Mouse (Mus musculus) liver, embryonic 15.5 days (tissue): Measurements from ENCODE around the gene Nphs2. TPM values are rescaled to one million over a fixed set of nuclear protein-coding genes. Genes with fewer than 3 reads are reported as not detected.
"Not testable (repeated sequence)": the region's sequence is repeated elsewhere in the genome, so short reads cannot be mapped to it uniquely, and the experiment has no call there.

Source experiments
- ATAC-seq: fragments of 200-750 bp; cut with Nextera tagmentation; 2 replicates; pipeline ENCODE4 v1.8.0; 2017; ENCODE audit warnings: moderate number of reproducible peaks, mild to moderate bottlenecking, moderate library complexity; ENCODE audit not compliant: insufficient read depth
- H3K27ac ChIP-seq: fragments of 300-500 bp; sonication (generic); replicated peaks from 2 replicates; pipeline ENCODE4 v1.5.1; 2015; ENCODE audit warnings: mild to moderate bottlenecking, inconsistent platforms
- H3K27me3 ChIP-seq: fragments of 300-500 bp; sonication (generic); 2 replicates; pipeline ENCODE4 v1.6.1; 2015; ENCODE audit warnings: mild to moderate bottlenecking, inconsistent platforms
- H3K36me3 ChIP-seq: fragments of 300-500 bp; sonication (generic); replicated peaks from 2 replicates; pipeline ENCODE4 v1.6.1; 2015; ENCODE audit warnings: moderate library complexity, mild to moderate bottlenecking, inconsistent platforms
- H3K4me1 ChIP-seq: fragments of 300-500 bp; sonication (generic); replicated peaks from 2 replicates; pipeline ENCODE4 v1.6.1; 2015; ENCODE audit warnings: inconsistent platforms
- H3K4me2 ChIP-seq: fragments of 300-500 bp; sonication (generic); 2 replicates; pipeline ENCODE4 v1.6.1; 2015; ENCODE audit warnings: moderate library complexity, mild to moderate bottlenecking, inconsistent platforms
- H3K4me3 ChIP-seq: fragments of 300-500 bp; sonication (generic); replicated peaks from 2 replicates; pipeline ENCODE4 v1.5.1; 2015; ENCODE audit warnings: mild to moderate bottlenecking, inconsistent platforms
- H3K9ac ChIP-seq: fragments of 300-500 bp; sonication (generic); 2 replicates; pipeline ENCODE4 v1.6.1; 2015; ENCODE audit warnings: moderate library complexity, mild to moderate bottlenecking, inconsistent platforms
- H3K9me3 ChIP-seq: fragments of 300-500 bp; sonication (generic); replicated peaks from 2 replicates; pipeline ENCODE4 v1.6.1; 2016; ENCODE audit warnings: inconsistent platforms
- WGBS: fragments of 180-500 bp; shearing (Covaris S2); methylation state at CpG from one replicate; pipeline ENCODE4 v1.1.7; 2015; ENCODE audit warnings: mixed read lengths; ENCODE audit not compliant: insufficient replicate concordance; 5-methylcytosine and 5-hydroxymethylcytosine counted together
- polyA plus RNA-seq: library from polyadenylated mRNA; unstranded; fragments of >200 nt; fragmentation: Nextera tagmentation; extraction: Ambion mirVana; gene quantifications from 2 replicates; pipeline ENCODE4 v1.2.1, GENCODE M21; 2015

Nphs2 gene
- polyA plus RNA-seq: not detected in 2 replicates

DNA sequence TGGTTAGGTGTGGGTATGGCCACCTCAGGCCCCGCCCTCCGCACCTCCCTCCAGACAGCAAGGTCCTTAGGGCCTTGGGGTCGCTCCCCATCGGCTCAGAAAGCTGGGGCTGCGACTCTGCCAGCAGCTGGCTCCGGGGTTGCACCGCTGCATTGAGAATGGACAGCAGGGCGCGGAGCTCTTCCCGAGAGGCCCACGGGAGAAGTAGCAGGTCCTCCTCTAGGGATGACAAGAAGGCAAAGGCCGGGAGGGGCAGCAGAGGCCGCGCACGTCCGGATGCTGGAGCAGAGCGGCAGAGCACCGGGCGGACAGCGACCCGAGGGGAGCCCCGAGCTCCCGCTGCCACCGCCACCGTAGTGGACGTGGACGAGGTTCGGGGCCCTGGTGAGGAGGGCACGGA, at the start of gene Nphs2:
Gene Nphs2 (plus strand): TSS at position 98 of the 400 bp plus-strand sequence.
- Histone ChIP-seq H3K27me3 (peaks cover 59% of the 10 kb centered on the region), H3K27ac (no peak within 1 kb of the TSS), H3K4me2 (peak within 1 kb of the TSS; percentile 37), H3K9me3 (no peaks in the 10 kb centered on the region), H3K4me3 (0 out of 2 replicates have a peak within 1 kb of the TSS, but pooled peaks have one; percentile 5), H3K4me1 (no peaks in the 10 kb centered on the region), H3K36me3 (no peaks in the 10 kb centered on the region), H3K9ac (no peak within 1 kb of the TSS)
- ATAC-seq: no peak
- 5% methylated on average over 29 of the region's 29 CpGs for WGBS

DNA sequence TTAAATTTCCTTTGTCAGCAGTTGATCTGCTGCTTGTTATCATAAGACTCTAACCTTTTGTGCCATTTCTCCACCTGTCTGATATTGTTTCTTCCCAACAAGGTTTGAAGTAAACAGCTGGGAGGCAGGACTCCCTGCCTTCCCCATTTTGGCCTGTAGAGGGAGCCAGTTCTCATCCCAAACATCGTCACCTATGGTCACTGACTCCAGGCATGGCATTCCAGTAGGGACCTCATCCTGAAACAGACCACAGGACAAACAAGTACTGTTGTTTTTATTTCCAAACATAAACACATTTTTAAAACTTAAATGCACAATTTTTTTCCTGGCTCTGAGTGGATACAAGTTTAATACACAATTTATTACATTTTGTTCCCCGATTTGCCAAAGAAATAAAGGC, 47.2 kb upstream of the Nphs2 start:
- no peaks in the 10 kb centered on the region for H3K27me3 ChIP-seq
- WGBS: 50% methylated on average over 2 of the region's 2 CpGs
- no peak overlapping the region for H3K27ac ChIP-seq
- no peaks in the 10 kb centered on the region for H3K36me3 ChIP-seq
- H3K4me3 ChIP-seq: no peak overlapping the region
- H3K4me2 ChIP-seq: no peak overlapping the region
- no peaks in the 10 kb centered on the region for H3K4me1 ChIP-seq
- H3K9ac ChIP-seq: no peak overlapping the region
- no peak for ATAC-seq
- no peaks in the 10 kb centered on the region for H3K9me3 ChIP-seq

DNA sequence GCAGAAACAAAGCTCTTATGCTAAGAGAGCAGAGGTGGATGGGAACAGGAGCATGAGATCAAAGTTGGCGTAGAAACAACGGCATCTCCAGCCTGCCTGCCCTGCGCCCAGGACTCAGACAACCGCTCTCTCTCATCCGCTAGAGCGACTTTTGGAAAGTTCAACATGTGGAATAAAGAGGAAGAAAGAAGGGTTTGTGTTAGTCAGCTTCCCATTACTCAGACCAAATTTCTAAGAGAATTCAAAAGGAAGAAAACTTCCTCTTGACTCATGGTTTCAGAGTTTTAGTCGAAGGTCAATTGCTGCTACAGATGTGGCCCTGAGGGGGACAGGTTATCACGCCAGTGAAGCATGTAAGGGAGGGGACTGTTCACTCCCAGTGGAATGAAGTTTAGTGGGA, 46.6 kb upstream of the Nphs2 start:
- H3K4me1 ChIP-seq: no peaks in the 10 kb centered on the region
- no peak overlapping the region for H3K27ac ChIP-seq
- H3K9me3 ChIP-seq: no peaks in the 10 kb centered on the region
- 74% methylated on average over 8 of the region's 8 CpGs for WGBS
- H3K36me3 ChIP-seq: no peaks in the 10 kb centered on the region
- no peak overlapping the region for H3K4me2 ChIP-seq
- H3K9ac ChIP-seq: no peak overlapping the region
- H3K27me3 ChIP-seq: no peaks in the 10 kb centered on the region
- no peak overlapping the region for H3K4me3 ChIP-seq
- ATAC-seq: no peak

DNA sequence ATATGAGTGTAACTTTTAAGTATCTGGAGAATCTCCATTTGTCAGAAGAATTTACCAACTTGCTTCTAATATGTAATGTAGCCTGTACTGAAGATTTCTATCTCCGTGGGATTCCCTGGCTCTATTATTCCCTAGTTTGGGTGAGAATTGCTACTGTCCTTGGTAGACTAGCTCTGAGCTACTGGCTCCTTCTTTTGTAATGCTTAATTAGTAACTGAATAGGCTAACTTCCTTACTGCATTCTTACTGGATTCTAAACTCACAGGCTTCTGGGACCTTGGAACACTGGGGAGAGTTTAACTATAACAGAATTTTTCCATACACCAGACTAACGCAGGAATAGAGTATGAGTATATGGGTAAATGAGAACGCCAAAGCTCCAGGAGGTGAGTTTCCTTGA, 42.0 kb upstream of the Nphs2 start:
- not testable (repeated sequence) for H3K9me3 ChIP-seq, H3K27ac ChIP-seq, H3K36me3 ChIP-seq, H3K4me2 ChIP-seq, H3K9ac ChIP-seq, H3K27me3 ChIP-seq, H3K4me1 ChIP-seq, H3K4me3 ChIP-seq, ATAC-seq
- 47% methylated on average over 3 of the region's 3 CpGs for WGBS

DNA sequence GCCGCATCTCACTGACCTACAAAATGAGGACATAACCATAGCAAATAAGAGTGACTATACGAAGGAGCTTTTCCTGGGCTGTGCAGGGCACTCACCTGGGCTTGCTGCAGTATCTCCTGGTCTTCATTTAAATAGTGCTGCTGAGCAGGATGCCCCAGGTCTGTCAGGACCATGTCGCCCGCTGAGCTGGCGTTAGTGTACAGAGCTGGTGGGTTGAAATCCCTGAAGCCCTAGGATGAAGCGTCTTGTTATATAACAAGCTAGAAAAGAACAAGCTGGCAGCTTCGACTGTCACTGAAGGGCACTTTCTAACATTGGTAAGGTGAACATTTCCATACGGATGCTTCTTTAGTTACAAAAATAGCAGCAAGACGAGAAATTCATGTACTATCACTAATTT, 40.1 kb upstream of the Nphs2 start:
- Histone ChIP-seq H3K9ac (no peak overlapping the region), H3K4me2 (no peak overlapping the region), H3K4me3 (no peak overlapping the region), H3K9me3 (no peaks in the 10 kb centered on the region), H3K36me3 (no peaks in the 10 kb centered on the region), H3K27ac (no peak overlapping the region), H3K27me3 (no peaks in the 10 kb centered on the region), H3K4me1 (no peaks in the 10 kb centered on the region)
- ATAC-seq: no peak
- WGBS: 63% methylated on average over 9 of the region's 9 CpGs

DNA sequence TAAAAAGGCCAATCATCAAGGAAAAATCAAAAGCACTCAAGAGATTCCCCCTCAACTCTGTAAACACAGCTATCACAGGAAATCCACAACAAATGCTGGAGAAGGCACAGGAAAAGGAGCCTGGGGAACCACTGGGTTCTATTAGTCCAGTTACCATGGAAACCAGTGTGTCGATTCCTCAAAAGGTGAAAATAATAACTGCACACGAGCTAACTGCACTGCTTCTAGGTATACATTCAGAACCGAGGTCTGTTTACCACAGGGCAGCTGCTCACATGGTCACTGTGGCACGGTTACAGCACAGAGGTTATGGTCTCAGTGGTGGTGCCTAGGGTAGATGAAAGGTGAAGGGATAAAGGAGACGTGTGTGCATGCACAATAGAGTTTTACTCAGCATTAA, 38.9 kb upstream of the Nphs2 start:
- Histone ChIP-seq H3K9me3 (no peaks in the 10 kb centered on the region), H3K36me3 (no peaks in the 10 kb centered on the region), H3K27me3 (no peaks in the 10 kb centered on the region), H3K27ac (no peak overlapping the region), H3K4me3 (no peak overlapping the region), H3K4me2 (no peak overlapping the region), H3K4me1 (no peaks in the 10 kb centered on the region), H3K9ac (no peak overlapping the region)
- no peak for ATAC-seq
- 36% methylated on average over 5 of the region's 5 CpGs for WGBS

DNA sequence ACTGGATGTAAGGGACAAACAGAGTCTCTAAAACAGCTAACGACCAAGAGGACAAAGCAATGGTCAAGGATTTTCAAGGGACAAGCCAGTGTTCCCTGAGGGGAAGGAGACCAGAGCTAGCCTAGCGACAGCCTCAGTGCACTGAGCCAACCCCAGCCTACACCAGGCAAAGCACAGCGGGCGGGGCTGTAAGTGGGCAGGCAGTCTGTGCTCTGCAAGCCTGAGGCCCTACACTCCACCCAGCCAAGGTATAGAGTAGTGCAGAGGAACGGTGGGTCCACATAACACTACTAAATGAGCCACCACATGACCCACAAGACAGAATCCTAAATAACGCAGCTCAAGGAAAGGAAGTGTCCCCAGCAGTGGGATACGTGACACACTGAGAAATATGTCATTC, 36.9 kb upstream of the Nphs2 start:
- WGBS: 58% methylated on average over 7 of the region's 7 CpGs
- Histone ChIP-seq H3K9me3 (no peaks in the 10 kb centered on the region), H3K4me3 (no peak overlapping the region), H3K27me3 (no peaks in the 10 kb centered on the region), H3K36me3 (no peaks in the 10 kb centered on the region), H3K9ac (no peak overlapping the region), H3K4me2 (no peak overlapping the region), H3K27ac (no peak overlapping the region), H3K4me1 (no peaks in the 10 kb centered on the region)
- no peak for ATAC-seq

DNA sequence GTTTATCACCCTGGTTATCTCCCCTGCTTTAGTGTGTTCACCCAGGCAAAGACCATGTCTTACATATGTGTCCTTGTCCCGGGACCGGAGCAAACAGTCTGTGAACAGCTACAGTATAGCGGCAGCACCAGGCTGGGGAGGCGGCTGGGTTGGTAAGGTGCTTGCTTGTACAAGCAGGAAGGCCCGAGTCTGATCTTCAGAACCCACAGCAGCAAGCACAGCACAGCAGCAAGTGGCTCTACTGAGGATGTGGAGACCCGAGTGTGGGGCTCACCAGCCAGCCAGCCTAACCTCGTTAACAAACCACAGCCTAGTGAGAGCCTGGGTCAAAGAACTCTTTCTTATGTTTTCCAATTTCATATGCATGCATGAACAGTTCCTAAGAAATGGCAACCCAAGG, 30.4 kb upstream of the Nphs2 start:
- no peak overlapping the region for H3K4me2 ChIP-seq
- 59% methylated on average over 7 of the region's 7 CpGs for WGBS
- H3K9ac ChIP-seq: no peak overlapping the region
- no peaks in the 10 kb centered on the region for H3K9me3 ChIP-seq
- no peaks in the 10 kb centered on the region for H3K36me3 ChIP-seq
- H3K4me3 ChIP-seq: no peak overlapping the region
- H3K4me1 ChIP-seq: no peaks in the 10 kb centered on the region
- ATAC-seq: no peak
- no peaks in the 10 kb centered on the region for H3K27me3 ChIP-seq
- no peak overlapping the region for H3K27ac ChIP-seq

DNA sequence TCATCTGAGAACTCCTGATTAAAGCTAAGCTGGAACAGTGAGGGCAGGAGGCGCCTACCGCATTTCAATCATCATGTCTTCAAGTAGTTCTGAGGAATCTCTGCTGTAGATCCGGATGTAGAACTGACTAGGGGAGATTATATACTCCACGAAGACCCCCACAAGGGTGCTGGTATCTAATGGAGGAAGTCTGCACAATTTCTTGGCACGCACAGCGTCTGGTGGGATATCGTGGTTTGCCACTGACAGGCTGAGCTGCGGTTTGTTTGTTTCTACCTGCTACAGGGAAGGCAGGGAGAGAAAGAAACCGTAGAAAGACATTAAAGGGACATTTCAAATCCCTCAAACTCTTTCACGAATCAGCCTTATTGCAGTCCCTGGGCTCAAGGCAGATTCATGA, 26.3 kb upstream of the Nphs2 start:
- Histone ChIP-seq H3K4me3 (no peak overlapping the region), H3K9me3 (no peaks in the 10 kb centered on the region), H3K36me3 (no peaks in the 10 kb centered on the region), H3K27ac (no peak overlapping the region), H3K4me1 (no peaks in the 10 kb centered on the region), H3K9ac (no peak overlapping the region), H3K4me2 (no peak overlapping the region), H3K27me3 (no peaks in the 10 kb centered on the region)
- WGBS: 16% methylated on average over 10 of the region's 10 CpGs
- ATAC-seq: no peak

DNA sequence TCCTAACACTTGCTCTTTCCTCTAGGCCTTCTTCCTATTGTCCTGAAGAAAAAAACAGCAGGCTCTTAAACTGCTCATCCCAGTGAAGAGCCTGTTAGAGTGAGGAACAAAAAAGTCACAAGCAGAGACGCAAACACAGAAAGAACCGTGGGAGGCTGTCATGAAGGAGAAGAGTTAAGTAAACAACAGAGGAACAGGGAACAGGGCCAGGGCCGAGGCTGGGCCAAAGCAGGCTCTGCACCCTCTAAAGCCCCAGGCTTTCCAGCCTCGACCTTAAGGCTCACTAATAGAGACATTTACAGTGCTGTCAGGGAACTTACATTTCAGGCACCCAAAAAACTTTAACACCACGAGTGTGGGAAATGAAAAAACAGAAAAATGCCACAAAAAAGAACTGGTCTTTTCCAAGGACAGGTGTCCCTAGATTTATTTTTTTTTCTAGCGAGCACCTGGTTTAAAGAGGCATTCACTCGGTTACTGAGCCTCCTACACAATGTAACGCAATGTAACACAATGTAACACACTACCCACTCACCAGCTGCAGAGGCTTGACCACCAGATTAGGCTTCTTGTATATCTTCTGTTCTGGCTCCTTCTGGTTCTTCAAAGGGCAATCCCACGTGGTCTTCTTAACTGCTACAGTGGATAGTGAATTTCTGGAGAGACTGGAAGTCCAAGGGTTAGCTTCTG, 25.5 kb upstream of the Nphs2 start:
- Histone ChIP-seq H3K9ac (no peak overlapping the region), H3K9me3 (no peaks in the 10 kb centered on the region), H3K4me2 (no peak overlapping the region), H3K27ac (no peak overlapping the region), H3K36me3 (no peaks in the 10 kb centered on the region), H3K4me3 (no peak overlapping the region), H3K4me1 (no peaks in the 10 kb centered on the region), H3K27me3 (no peaks in the 10 kb centered on the region)
- 39% methylated on average over 9 of the region's 9 CpGs for WGBS
- ATAC-seq: no peak

DNA sequence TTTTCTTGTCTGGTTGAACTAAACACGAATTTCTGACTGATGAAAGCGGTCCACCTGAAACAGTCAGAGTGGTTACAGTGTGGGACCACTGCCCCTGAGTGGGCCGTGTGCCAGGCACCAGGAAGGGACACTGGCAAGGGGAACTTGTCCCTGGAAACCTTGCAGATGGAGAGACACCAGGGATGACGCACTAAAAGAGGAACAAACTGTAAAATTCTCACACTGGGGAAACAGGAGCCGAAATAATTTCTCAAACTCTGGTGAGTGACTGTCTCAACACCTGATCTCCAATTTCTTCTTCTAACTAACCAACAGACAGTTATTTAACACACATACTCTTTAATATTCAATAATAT, 25.0 kb upstream of the Nphs2 start:
- no peaks in the 10 kb centered on the region for H3K36me3 ChIP-seq
- no peak overlapping the region for H3K4me3 ChIP-seq
- no peaks in the 10 kb centered on the region for H3K4me1 ChIP-seq
- H3K27ac ChIP-seq: no peak overlapping the region
- no peaks in the 10 kb centered on the region for H3K27me3 ChIP-seq
- no peak overlapping the region for H3K4me2 ChIP-seq
- WGBS: 31% methylated on average over 5 of the region's 5 CpGs
- H3K9me3 ChIP-seq: no peaks in the 10 kb centered on the region
- no peak overlapping the region for H3K9ac ChIP-seq
- ATAC-seq: no peak

DNA sequence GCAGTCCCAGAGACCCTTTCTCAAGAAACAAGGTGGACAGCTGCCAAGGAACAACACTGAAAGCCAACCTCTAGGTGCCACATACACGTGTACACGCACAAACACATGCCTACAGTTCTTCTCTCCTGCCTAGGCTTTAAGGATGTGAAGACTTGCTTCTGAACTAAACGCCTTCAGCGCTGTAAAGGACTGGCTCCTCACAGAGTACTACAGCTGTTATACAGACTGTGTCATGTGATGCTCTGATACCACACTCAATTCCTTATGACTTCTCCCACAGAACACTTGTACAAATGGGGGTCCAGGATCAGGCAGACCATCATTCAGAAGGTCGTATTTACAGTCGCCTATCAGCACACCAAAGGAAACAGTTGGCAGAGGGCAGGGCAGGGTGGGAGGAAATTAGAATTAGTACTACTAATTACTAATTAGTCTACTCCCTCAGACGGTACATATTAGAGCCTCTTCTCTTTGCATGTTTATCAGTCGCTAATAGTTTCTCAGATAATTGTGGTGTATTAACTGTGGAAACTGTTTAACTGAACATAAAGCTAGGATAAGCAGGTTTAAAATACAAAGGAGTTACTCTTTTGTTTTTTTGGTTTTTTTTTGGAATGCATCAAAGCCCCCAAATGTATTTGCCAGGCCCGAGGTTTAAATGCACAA, 21.8 kb upstream of the Nphs2 start:
- Histone ChIP-seq H3K9ac (no peak overlapping the region), H3K4me2 (no peak overlapping the region), H3K36me3 (no peaks in the 10 kb centered on the region), H3K27ac (no peak overlapping the region), H3K9me3 (no peaks in the 10 kb centered on the region), H3K27me3 (no peaks in the 10 kb centered on the region), H3K4me1 (no peaks in the 10 kb centered on the region), H3K4me3 (no peak overlapping the region)
- 49% methylated on average over 9 of the region's 9 CpGs for WGBS
- no peak for ATAC-seq
